Mouse (Mus musculus) testis, adult 2 months (tissue): ENCODE measurements around the gene Pmepa1.

Experiments
- CTCF ChIP-seq: fragments of 200-500 bp; IDR thresholded peaks from 2 replicates; pipeline ENCODE4 v1.5.1; 2012; ENCODE audit warnings: low read depth, mild to moderate bottlenecking, inconsistent platforms, low read length, moderate library complexity; ENCODE audit not compliant: control insufficient read depth, insufficient read depth, insufficient replicate concordance
- POLR2A ChIP-seq: fragments of 200-500 bp; IDR thresholded peaks from 2 replicates; pipeline ENCODE4 v1.6.1; 2012; ENCODE audit warnings: low read depth, mild to moderate bottlenecking, inconsistent platforms, low read length, moderate library complexity; ENCODE audit not compliant: control insufficient read depth

GRCm38 (mm10) chr2:173226792-173227191 lies 49.5 kb downstream of the Pmepa1 start:
- TF ChIP-seq CTCF (no peak), POLR2A (no peak)
